Mouse (Mus musculus): ENCODE results near the gene Tex26.
A peak's percentile ranks its signal among the peaks of the same experiment; 100 is the strongest.

Gene Tex26

DNA sequence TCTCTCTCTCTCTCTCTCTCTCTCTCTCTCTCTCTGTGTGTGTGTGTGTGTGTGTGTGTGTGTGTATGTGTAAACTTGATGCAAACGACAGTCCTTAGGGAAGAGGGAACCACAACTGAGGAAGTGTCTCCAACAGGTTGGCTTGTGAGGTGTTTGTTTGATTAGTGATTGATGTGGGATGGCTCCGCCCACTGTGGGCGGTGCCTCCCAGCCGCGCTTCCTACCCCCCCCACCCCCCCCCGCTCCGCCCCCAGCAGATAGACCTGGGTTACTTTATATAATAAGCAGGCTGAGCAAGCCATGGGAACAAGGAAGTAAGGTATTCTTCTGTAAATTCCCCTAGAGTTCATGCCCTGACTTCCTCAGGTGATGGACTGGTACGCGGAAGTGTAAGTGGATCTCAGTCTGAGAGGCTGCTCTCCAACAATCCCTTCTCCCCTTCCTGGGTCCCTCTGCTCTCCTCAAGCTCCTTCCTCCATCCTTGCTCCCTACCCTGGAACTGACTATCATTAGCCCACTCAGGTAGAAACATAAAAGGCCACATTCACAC lies 5.2 kb upstream of the Tex26 start:
- DNase-seq (ENCODE audit: low read depth), result no peak

DNA sequence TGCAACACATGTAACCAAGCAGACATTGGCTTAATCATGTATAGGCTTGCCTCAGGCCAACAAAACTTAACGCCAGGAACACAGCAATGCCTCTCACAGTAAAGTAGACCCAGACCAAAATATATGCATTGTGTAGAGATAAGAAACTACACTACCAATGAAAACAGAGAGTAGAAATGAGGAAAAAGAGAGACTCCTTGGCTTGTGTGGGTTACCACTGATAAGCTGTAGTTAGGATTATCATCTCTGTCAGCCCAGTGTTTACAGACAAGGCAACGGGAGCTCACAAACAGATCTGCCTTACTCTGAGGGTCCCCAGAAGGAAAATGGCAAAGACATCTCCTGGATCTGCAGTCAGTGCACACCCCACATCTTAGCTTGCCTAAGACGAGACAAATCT lies 2.9 kb upstream of the Tex26 start:
- DNase-seq (ENCODE audit: low read depth), result no peak

DNA sequence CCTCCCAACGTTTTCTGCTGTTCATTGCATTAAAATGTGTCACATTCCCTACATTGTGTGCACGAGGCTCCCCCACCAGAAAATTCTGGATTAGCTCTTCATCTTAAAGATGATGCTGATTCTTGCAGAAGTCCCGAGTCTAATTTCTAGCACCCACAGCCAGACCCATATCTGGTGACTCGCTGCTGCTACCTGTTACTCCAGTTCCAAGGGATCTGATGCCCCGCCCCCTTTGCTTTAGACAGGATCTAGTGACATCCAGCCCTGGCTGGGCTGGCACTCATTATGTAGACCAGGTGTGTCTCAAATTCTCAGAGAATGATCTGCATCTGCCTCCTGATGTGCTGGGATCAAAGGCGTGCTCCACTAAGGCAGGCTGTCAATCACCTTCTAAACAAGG lies 2.3 kb upstream of the Tex26 start:
- no peak for DNase-seq (ENCODE audit: low read depth)

DNA sequence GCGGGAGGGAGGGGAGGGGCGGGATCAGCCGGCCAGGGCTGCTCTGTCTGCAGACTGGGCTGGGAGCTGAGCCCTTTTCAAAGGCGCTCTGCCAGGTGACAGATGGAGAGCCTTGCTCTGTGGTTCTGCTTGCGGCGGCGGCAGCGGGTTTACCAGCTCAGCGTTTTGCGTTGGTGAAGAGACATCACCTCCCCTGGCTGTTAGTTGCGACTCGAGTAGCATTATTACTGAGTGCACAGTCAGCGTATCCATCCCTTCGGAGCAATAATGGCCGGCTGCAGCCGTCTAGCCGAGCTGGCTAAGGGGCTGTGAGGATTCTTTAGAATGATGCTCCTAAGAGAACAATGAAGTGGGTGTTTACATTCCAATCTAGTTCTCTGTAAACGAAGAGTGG lies 717 bp downstream of the Tex26 start:
- DNase-seq (ENCODE audit: low read depth), result peak; percentile 87

GRCm38 (mm10) chr5:149441646-149442276 lies 2.3 kb downstream of the Tex26 start:
- no peak for DNase-seq (ENCODE audit: low read depth)

GRCm38 (mm10) chr5:149442277-149442660 lies 2.8 kb downstream of the Tex26 start:
- no peak for DNase-seq (ENCODE audit: low read depth)

DNA sequence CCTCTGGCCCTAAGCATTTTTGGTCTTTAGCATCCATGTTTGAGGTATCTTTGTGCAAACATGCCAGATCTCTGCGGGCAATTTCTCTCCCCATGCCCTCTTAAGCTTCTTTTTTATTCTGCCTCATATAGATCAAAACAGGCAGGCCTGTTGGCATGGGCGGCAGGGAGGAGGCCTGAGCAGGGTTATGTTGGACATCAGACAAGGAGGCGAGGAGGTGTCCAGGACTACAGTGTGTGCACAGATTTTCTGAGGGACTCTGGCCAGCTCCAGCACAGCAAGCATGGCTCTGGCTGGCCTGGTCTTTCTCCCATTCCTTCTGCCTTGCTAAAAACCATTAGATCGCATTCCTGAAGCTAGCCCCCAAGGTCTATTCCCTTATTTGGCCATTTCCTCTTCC lies 5.0 kb downstream of the Tex26 start:
- DNase-seq (ENCODE audit: low read depth), result peak; percentile 68

- DNase-seq (ENCODE audit: low read depth), result no peak
Measured at GRCm38 (mm10) chr5:149446495-149446894, 7.0 kb downstream of the Tex26 start.

DNA sequence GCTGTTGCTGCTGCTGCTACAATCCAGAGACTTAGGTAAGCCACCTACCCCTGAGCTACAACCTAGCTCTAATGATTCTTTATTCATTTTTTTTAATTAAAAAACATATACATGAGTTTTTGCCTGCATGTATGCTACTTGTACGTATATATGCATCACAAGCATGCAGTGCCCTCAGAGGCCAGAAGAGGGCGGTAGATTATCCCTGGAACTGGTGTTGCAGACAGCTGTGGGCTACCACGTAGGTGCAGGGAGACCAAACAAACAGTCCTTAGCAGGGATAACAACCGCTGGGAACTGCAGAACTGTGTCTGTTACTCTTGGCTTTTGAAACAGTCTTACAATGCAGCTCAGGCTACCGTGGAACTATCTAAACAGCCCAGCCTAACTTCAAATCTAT lies 8.3 kb downstream of the Tex26 start:
- DNase-seq (ENCODE audit: low read depth), result no peak

DNA sequence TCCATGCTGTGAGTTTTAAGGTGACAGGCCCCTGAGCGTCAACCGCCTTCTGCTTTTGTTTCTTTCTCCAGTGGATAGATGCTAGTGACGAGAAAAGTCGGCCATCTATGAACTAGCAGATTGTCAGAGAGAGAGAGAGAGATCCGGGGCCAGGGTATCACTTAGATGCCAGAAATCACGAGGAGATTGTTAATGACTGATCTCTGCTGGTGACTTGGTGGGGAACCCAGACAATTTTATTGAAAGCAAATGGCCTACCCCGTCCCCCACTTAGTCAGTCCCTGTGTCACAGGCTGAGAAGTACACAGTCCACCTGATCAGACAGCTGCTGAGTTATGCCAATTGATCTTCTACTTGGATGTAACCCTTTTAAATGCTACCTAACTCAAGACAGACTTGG lies 9.9 kb downstream of the Tex26 start:
- DNase-seq (ENCODE audit: low read depth), result no peak

DNA sequence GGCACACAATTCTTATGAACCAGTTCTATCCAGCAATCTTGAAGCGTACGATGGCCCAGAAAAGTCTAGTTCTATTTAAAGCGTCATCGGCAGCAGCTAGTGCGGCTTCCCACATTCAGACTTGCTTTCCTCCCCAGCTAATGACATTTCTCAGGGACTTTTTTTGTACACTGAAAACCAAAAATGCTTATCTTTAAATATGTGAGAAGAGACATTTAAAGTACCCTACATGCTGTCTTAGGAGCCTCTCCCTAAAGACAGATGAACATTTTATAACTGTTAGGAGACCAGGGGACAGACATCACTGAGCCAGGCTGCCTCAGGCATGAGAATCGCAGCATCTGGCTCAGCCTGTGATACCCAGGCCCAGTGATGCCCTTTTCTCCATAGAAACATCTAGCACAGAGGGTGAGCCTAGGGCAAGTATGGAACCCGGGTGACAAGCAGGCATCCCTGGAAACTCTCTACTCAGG lies 11.8 kb downstream of the Tex26 start:
- no peak for DNase-seq (ENCODE audit: low read depth)

GRCm38 (mm10) chr5:149454281-149454680 lies 14.8 kb downstream of the Tex26 start:
- peak; percentile 65 for DNase-seq (ENCODE audit: low read depth)

DNA sequence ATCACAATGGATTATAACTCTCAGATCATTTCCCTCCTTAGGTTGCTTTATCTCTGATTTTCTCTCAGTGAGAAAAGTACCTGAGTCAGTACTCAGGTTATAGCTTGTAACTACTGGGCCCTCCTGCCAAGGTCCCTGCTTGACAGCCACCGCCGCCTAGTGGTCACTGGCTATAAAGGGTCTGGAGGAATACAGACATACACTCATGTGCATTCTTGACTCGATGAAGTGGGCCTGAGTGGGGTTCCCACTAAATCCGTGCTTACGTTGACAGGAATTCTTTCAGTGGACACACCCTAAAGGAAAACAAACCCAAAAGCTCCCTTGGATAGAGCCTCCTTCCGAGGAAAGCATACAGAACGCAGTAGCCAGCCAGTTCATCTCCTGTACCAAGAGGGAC lies 17.1 kb downstream of the Tex26 start:
- peak; percentile 22 for DNase-seq (ENCODE audit: low read depth)

- peak; percentile 25 for DNase-seq (ENCODE audit: low read depth)
Measured at GRCm38 (mm10) chr5:149462071-149462470, 22.6 kb downstream of the Tex26 start.

DNA sequence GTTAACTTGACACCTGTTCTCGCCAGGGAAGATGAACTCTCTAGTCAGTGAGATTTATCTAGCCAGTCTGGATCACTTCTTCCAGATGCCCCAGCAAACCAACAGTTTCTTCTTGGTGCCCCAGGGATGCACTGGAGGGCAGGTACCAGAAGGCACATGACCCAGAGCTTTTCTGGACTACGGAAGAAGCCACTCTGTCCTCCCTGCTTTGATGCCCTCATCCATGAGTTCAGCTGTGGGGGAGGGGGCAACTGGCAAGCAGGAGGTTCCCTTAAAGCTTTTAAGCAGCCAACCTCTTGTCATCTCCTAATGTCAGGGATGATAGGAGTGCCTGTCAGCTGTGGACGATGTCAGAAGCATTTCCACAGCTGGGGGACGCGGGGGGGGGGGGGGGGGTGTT lies 25.8 kb downstream of the Tex26 start:
- DNase-seq (ENCODE audit: low read depth), result no peak

DNA sequence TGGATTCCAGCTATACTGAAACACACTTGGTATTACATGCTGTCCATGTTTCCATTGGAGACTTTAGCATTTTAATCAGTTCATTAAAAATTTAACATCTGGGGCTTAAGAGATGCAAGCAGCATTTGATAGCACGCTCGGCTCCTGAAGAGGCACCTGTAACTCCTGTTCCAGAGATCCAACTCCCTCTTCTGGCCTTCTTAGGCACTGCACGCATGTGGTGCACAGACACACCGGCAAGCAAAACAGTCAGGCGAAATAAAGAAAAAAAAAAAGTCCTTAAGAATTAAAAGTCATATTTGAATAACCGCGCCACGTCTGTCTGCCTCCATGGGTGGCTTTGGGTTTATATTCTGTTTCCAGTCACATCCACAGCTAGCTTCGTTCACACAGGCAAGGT lies 34.7 kb downstream of the Tex26 start:
- peak; percentile 22 for DNase-seq (ENCODE audit: low read depth)

DNA sequence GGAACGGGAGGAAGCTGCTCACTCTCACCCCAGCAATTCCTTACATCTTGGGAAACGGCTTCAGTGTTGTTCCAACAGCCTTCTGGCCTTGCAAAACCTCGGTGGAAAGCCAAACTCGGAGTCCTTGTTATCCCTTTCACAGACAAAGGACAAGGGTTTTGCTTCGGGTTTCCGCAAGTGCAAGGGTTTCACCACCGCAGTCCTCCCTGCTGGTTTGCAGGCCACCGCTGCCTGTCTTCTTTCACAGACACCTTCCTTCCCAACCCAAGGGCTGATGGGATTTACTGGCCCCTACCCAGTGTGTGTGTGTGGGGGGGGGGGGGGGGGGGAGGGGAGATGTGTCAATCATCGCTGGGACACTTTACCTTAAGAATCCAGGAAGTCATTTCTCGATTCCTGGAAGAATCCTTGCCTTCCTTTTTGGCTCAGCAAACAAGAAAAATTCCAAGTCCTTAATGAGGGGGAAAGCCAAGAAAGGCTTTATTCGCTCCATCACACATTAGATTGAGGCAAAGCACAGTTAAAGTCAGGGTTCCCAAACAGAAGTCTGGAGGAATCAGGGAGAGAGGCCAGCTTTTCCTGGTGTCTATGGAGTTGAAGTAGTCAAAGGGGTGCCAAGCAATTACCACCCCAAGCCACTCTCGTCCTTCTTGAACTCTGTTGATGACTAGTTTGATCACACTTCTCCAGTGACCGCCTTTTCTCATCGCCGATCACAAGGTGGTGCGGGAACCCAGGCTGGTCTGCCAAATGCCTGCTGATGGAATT lies 35.4 kb downstream of the Tex26 start:
- DNase-seq (ENCODE audit: low read depth), result no peak

DNA sequence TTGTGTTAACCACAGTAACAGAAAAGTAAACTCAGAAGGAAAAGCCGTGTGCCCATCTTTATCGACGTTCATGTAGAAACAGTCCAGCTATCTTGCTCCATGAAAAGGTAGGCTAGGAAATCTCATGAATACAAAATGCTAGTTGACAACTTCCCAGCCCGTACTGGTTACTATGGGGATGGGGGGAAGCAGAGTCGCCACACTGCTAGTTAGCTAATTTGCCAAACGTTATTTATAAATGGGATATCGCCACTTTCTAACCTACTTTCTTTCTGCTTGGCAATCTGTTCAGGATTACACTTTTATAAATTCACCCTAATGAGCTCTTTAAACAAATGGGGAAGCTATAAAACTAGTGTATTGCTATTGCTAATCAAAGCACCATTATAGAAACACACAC lies 42.5 kb downstream of the Tex26 start:
- no peak for DNase-seq (ENCODE audit: low read depth)

DNA sequence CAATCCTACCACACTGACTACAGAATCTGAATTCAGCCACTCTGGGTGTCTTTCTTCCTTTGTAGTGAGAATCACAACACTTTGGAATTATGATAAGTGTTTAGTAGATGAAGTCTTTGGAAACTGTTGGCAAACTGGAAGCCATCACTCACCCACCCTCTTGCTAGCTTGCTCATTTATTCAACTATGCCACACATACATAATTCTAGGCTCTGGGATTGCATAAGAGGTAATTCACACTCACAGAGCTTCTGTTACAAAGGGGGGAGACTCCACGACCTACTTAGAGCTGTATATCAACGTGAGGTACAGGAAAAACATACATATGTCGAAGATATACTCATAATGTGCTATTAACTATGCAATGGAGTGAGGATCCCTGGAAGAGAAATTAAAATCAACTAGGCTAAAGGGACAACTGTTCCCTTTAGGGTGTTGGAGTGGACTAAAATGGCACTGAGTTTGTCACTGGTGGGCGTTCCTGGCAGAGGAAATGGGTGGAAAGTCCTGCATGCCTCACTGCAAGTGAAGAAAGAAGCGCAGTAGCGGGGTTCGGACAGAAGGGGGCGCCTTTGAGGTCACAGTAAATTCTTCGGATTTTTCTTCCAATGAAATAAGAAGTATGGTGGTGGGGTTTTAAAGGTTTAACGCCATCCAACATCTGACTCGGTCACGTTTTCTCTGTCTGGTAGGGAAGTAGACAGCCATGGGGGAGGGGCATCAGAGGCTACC lies 44.0 kb downstream of the Tex26 start:
- no peak for DNase-seq (ENCODE audit: low read depth)

DNA sequence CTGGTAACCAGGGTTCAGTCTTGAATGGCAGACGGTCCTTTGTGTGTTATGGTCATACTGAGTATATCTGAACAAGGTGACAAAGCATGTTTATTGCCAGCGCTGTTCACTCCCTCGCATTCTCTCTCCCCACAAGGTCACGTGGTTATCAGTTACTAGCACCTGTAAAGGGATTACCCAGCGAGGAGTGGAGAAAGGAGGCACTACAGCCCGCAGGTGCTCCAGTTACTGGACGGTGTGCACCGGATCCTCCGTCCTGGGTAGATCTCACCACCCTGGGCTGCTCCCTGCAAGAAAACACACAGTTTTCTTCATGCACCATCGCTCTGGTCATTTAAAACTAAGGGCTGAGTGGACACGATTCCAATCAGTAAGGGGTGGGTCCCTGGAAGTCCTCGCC lies 44.8 kb downstream of the Tex26 start:
- DNase-seq (ENCODE audit: low read depth), result no peak

DNA sequence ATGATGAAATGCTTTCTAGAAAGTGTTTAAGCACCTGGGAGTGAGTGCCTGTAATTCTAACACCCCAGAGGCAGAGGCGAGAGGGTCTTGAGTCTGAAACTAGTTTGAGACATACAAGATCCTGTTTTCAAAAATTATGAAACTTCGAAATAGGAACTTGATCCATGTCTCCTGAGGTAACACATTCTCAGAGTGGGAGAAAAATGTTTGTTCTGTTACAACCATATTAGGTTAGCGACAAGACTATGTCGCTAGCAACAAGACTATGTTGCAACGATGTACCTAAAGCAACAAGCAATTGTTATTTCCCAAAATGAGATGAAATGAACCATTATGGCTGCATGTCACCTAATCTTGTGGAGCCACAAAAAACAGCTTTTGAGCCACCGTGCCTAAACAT lies 46.0 kb downstream of the Tex26 start:
- DNase-seq (ENCODE audit: low read depth), result no peak

- DNase-seq (ENCODE audit: low read depth), result peak; percentile 22
Measured at GRCm38 (mm10) chr5:149488360-149489021, 49.0 kb downstream of the Tex26 start.

Data from NIH3T3 (cell line).